Mouse (Mus musculus): Measurements from ENCODE around the gene Rad54l.

Gene Rad54l

GRCm38 (mm10) chr4:116123602-116124519, at the start of gene Rad54l, which contains the start of gene Pomgnt1:
TSS of gene Rad54l (minus strand) at chr4:116123690.
TSS of gene Pomgnt1 (plus strand) at chr4:116123840.
- DNase-seq = peak; percentile 93

- no peak for DNase-seq
Measured at GRCm38 (mm10) chr4:116173072-116173471, 49.6 kb upstream of the Rad54l start, which contains the start of the genes 1700042G07Rik and Gm49337. TSS of gene 1700042G07Rik (plus strand) at chr4:116173372. TSS of gene Gm49337 (plus strand) at chr4:116173384.

- DNase-seq = no peak
Measured at GRCm38 (mm10) chr4:116169353-116169672, 45.8 kb upstream of the Rad54l start.

GRCm38 (mm10) chr4:116168617-116169352, 45.3 kb upstream of the Rad54l start:
- DNase-seq = peak; percentile 93

GRCm38 (mm10) chr4:116167404-116167803, 43.9 kb upstream of the Rad54l start, which contains the start of gene Tspan1:
TSS of gene Tspan1 (minus strand) at chr4:116167601.
- peak; percentile 91 for DNase-seq

GRCm38 (mm10) chr4:116165708-116166407, 42.4 kb upstream of the Rad54l start:
- no peak for DNase-seq

GRCm38 (mm10) chr4:116164759-116165554, 41.5 kb upstream of the Rad54l start:
- peak; percentile 51 for DNase-seq

GRCm38 (mm10) chr4:116162142-116162541, 38.7 kb upstream of the Rad54l start:
- peak; percentile 64 for DNase-seq

GRCm38 (mm10) chr4:116160769-116161168, 37.3 kb upstream of the Rad54l start:
- no peak for DNase-seq

- peak; percentile 76 for DNase-seq
Measured at GRCm38 (mm10) chr4:116159912-116160311, 36.4 kb upstream of the Rad54l start.

- no peak for DNase-seq
Measured at GRCm38 (mm10) chr4:116157882-116158281, 34.4 kb upstream of the Rad54l start.

GRCm38 (mm10) chr4:116152702-116153101, 29.2 kb upstream of the Rad54l start:
- DNase-seq = no peak

GRCm38 (mm10) chr4:116151238-116151637, 27.7 kb upstream of the Rad54l start, which contains the start of gene Lurap1:
TSS of gene Lurap1 (minus strand) at chr4:116151338.
- no peak for DNase-seq

- DNase-seq = no peak
Measured at GRCm38 (mm10) chr4:116150862-116151221, 27.4 kb upstream of the Rad54l start.

- peak; percentile 69 for DNase-seq
Measured at GRCm38 (mm10) chr4:116150156-116150861, 26.8 kb upstream of the Rad54l start.

- no peak for DNase-seq
Measured at GRCm38 (mm10) chr4:116149812-116150155, 26.3 kb upstream of the Rad54l start.

- DNase-seq = peak; percentile 75
Measured at GRCm38 (mm10) chr4:116143891-116144717, 20.6 kb upstream of the Rad54l start.

- DNase-seq = peak; percentile 41
Measured at GRCm38 (mm10) chr4:116143317-116143811, 19.9 kb upstream of the Rad54l start.

GRCm38 (mm10) chr4:116142269-116142668, 18.8 kb upstream of the Rad54l start:
- no peak for DNase-seq

- no peak for DNase-seq
Measured at GRCm38 (mm10) chr4:116141736-116142135, 18.2 kb upstream of the Rad54l start.

All from lung, postnatal 36 days (tissue).